25 mouse cellular contexts compared by ENCODE assay signal in the genomic region with DNA sequence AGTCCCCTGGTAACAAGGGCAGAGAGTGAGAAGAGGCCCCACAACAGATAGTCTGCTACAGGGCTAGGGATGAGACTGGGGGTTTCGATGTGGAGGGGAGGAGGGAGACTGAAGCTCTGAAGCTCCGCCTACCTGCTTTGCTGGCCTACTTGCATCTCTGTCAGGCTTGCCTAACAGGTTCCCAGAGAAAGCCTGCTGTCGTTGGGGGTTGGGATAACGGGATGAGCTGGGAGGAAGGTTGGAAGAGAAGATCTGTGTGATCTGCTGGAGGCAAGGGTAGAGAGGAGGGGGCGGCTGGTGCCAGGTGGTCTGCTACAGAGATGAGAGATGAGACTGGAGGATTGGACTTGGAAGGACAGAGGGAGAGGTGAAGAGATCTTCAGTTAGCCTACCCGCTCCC. TPM values are rescaled to one million over a fixed set of nuclear protein-coding genes. Genes with fewer than 3 reads are reported as not detected.
A peak's percentile ranks its signal among the peaks of the same experiment; 100 is the strongest.
DNase-seq lines count a peak whose midpoint lies in the region; ATAC-seq lines count a peak whose summit lies in the region.
"Had no signal": no experiment of that assay in that cellular context is flagged by ENCODE, and none has a peak within 500 bp of the region (broad histone marks: within the 10 kb centered on the region; RNA-seq: fewer than 3 reads in every experiment).

No protein-coding gene starts in this region.

- H3K9ac ChIP-seq in embryonic facial prominence, embryonic 11.5 days (replicated peaks; ENCODE audit: low read length) = no peak overlapping the region
- no peak overlapping the region for H3K9ac ChIP-seq in embryonic facial prominence, embryonic 14.5 days (ENCODE audit: low read depth, low read length)
- H3K9ac ChIP-seq: embryonic facial prominence, embryonic 13.5 days; forebrain, postnatal 0 days; heart, embryonic 13.5 days; hindbrain, embryonic 12.5 days; hindbrain, embryonic 15.5 days had no signal

- H3K36me3 ChIP-seq in embryonic facial prominence, embryonic 11.5 days (replicated peaks; ENCODE audit: control insufficient read depth, insufficient read depth, low read depth, low read length) = no peaks in the 10 kb centered on the region
- no peaks in the 10 kb centered on the region for H3K36me3 ChIP-seq in embryonic facial prominence, embryonic 10.5 days (replicated peaks)
- H3K36me3 ChIP-seq in embryonic facial prominence, embryonic 14.5 days (ENCODE audit: control insufficient read depth, insufficient read depth, low read length) = no peaks in the 10 kb centered on the region
- H3K36me3 ChIP-seq: embryonic facial prominence, embryonic 13.5 days; forebrain, embryonic 10.5 days; heart, embryonic 10.5 days; heart, embryonic 13.5 days; hindbrain, embryonic 12.5 days; hindbrain, embryonic 15.5 days had no signal

- no peak overlapping the region for H3K4me3 ChIP-seq in embryonic facial prominence, embryonic 11.5 days (ENCODE audit: low read depth, low read length)
- no peak overlapping the region for H3K4me3 ChIP-seq in embryonic facial prominence, embryonic 10.5 days
- no peak overlapping the region for H3K4me3 ChIP-seq in embryonic facial prominence, embryonic 14.5 days (ENCODE audit: low read depth, low read length)
- H3K4me3 ChIP-seq: embryonic facial prominence, embryonic 13.5 days; forebrain, embryonic 10.5 days; heart, adult 2 months; heart, embryonic 10.5 days; heart, embryonic 13.5 days; hindbrain, embryonic 12.5 days; hindbrain, embryonic 15.5 days had no signal

- peak; percentile 9 for DNase-seq in embryonic facial prominence, embryonic 11.5 days (ENCODE audit: low spot score)
- no peak for DNase-seq in embryonic facial prominence, embryonic 10.5 days (ENCODE audit: low spot score)
- DNase-seq in embryo, embryonic 10.5 days (ENCODE audit: low spot score) = peak; percentile 7
- peak; percentile 36 for DNase-seq in embryonic facial prominence, embryonic 14.5 days (ENCODE audit: low spot score)
- no peak for DNase-seq in Muller cell, postnatal 12 days (ENCODE audit: inconsistent ontology term)
- no peak for DNase-seq in ovary, postnatal 36 days (ENCODE audit: low spot score)
- no peak for DNase-seq in left cerebral cortex, adult 9 months (ENCODE audit: low spot score in 2 of 2)
- DNase-seq: adrenal gland, postnatal 10 days; adrenal gland, postnatal 36 days; cerebellum, adult 11 months; cerebellum, adult 2 months; cerebellum, postnatal 10 days; cerebellum, postnatal 36 days; forebrain, postnatal 0 days; gastrocnemius, postnatal 25 days; heart, adult 2 months had no signal

- no peaks in the 10 kb centered on the region for H3K9me3 ChIP-seq in embryonic facial prominence, embryonic 11.5 days (replicated peaks; ENCODE audit: control insufficient read depth, low read length)
- H3K9me3 ChIP-seq in embryonic facial prominence, embryonic 10.5 days = no peaks in the 10 kb centered on the region
- H3K9me3 ChIP-seq in embryonic facial prominence, embryonic 14.5 days (ENCODE audit: control insufficient read depth, low read length) = no peaks in the 10 kb centered on the region
- H3K9me3 ChIP-seq: embryonic facial prominence, embryonic 13.5 days; forebrain, embryonic 10.5 days; heart, embryonic 10.5 days; heart, embryonic 13.5 days; hindbrain, embryonic 12.5 days; hindbrain, embryonic 15.5 days had no signal

- ATAC-seq in embryonic facial prominence, embryonic 11.5 days (replicated peaks; ENCODE audit: insufficient number of reproducible peaks, low FRiP score, low TSS enrichment, low read depth) = no peak
- ATAC-seq in embryonic facial prominence, embryonic 14.5 days (ENCODE audit: low read depth) = no peak
- ATAC-seq: forebrain, embryonic 14.5 days; forebrain, postnatal 0 days; intestine, postnatal 0 days; Patski had no signal

- 29% methylated on average over 6 of the region's 6 CpGs for WGBS in embryonic facial prominence, embryonic 11.5 days
- WGBS in embryonic facial prominence, embryonic 10.5 days = 33% methylated on average over 6 of the region's 6 CpGs
- 33% methylated on average over 5 of the region's 6 CpGs for WGBS in embryonic facial prominence, embryonic 14.5 days

- H3K4me1 ChIP-seq in embryonic facial prominence, embryonic 11.5 days (ENCODE audit: control insufficient read depth, insufficient read depth, low read length) = no peaks in the 10 kb centered on the region
- H3K4me1 ChIP-seq in embryonic facial prominence, embryonic 10.5 days = no peaks in the 10 kb centered on the region
- no peaks in the 10 kb centered on the region for H3K4me1 ChIP-seq in embryonic facial prominence, embryonic 14.5 days (ENCODE audit: control insufficient read depth, insufficient read depth, low read length)
- H3K4me1 ChIP-seq: embryonic facial prominence, embryonic 13.5 days; forebrain, embryonic 10.5 days; heart, embryonic 13.5 days; hindbrain, embryonic 12.5 days; hindbrain, embryonic 15.5 days had no signal

- no peak overlapping the region for H3K4me2 ChIP-seq in embryonic facial prominence, embryonic 11.5 days (ENCODE audit: low read depth, low read length)
- no peak overlapping the region for H3K4me2 ChIP-seq in embryonic facial prominence, embryonic 14.5 days (ENCODE audit: low read depth, low read length)
- H3K4me2 ChIP-seq: embryonic facial prominence, embryonic 13.5 days; heart, embryonic 13.5 days; hindbrain, embryonic 12.5 days; hindbrain, embryonic 15.5 days had no signal

- H3K27ac ChIP-seq in embryonic facial prominence, embryonic 11.5 days (replicated peaks; ENCODE audit: low read depth, low read length) = no peak overlapping the region
- no peak overlapping the region for H3K27ac ChIP-seq in embryonic facial prominence, embryonic 10.5 days (replicated peaks)
- H3K27ac ChIP-seq in embryonic facial prominence, embryonic 14.5 days (replicated peaks; ENCODE audit: low read depth, low read length) = no peak overlapping the region
- H3K27ac ChIP-seq: embryonic facial prominence, embryonic 13.5 days; forebrain, embryonic 10.5 days; heart, adult 2 months; heart, embryonic 10.5 days; heart, embryonic 13.5 days; hindbrain, embryonic 12.5 days; hindbrain, embryonic 15.5 days had no signal

- no peaks in the 10 kb centered on the region for H3K27me3 ChIP-seq in embryonic facial prominence, embryonic 11.5 days (ENCODE audit: control insufficient read depth, insufficient read depth, low read length)
- H3K27me3 ChIP-seq in embryonic facial prominence, embryonic 10.5 days (replicated peaks; ENCODE audit: low read depth, poor library complexity, severe bottlenecking) = no peaks in the 10 kb centered on the region
- H3K27me3 ChIP-seq in embryonic facial prominence, embryonic 14.5 days (replicated peaks; ENCODE audit: control insufficient read depth, insufficient read depth, low read length) = no peaks in the 10 kb centered on the region
- H3K27me3 ChIP-seq: embryonic facial prominence, embryonic 13.5 days; heart, embryonic 13.5 days; hindbrain, embryonic 12.5 days; hindbrain, embryonic 15.5 days had no signal

RNA-seq across cellular contexts. Expression of gene 3425401B19Rik, which starts 47.9 kb away (rescaled TPM):
- polyA plus RNA-seq in embryonic facial prominence, embryonic 11.5 days (2014; fragmentation: Nextera tagmentation; extraction: Ambion mirVana) = 0.04 TPM in 1 of 2 replicates, not detected in the other
- polyA plus RNA-seq in embryonic facial prominence, embryonic 10.5 days (2016; fragmentation: Nextera tagmentation; extraction: Ambion mirVana) = 0.18 and 0.61 TPM in 2 replicates
- 2.9 and 3.1 TPM in 2 replicates for polyA plus RNA-seq in embryonic facial prominence, embryonic 14.5 days (2014; fragmentation: Nextera tagmentation; extraction: Ambion mirVana)
- polyA plus RNA-seq: forebrain, embryonic 10.5 days; forebrain, embryonic 14.5 days; forebrain, postnatal 0 days; Patski had no signal

RNA-seq across cellular contexts. Expression of gene Tmem273, which starts 52.8 kb away (rescaled TPM):
- 0.41 and 0.71 TPM in 2 replicates for polyA plus RNA-seq in embryonic facial prominence, embryonic 11.5 days (2014; fragmentation: Nextera tagmentation; extraction: Ambion mirVana)
- 0.10 and 0.24 TPM in 2 replicates for polyA plus RNA-seq in embryonic facial prominence, embryonic 10.5 days (2016; fragmentation: Nextera tagmentation; extraction: Ambion mirVana)
- 1.6 and 2.7 TPM in 2 replicates for polyA plus RNA-seq in embryonic facial prominence, embryonic 14.5 days (2014; fragmentation: Nextera tagmentation; extraction: Ambion mirVana)
- polyA plus RNA-seq: Patski had no signal

Comparison
In these comparisons a context has a peak if more than half of its experiments do, and no peak if none do; other contexts are left out.
1. DNase-seq: peak in embryonic facial prominence, embryonic 11.5 days (single experiment), embryo, embryonic 10.5 days (single experiment) and embryonic facial prominence, embryonic 14.5 days (single experiment); none in embryonic facial prominence, embryonic 10.5 days (single experiment), Muller cell, postnatal 12 days (single experiment), ovary, postnatal 36 days (single experiment) and left cerebral cortex, adult 9 months (0 of 2).